Mouse (Mus musculus) bone marrow, adult 2 months (tissue): ENCODE measurements around the gene Prrg1. TPM values are rescaled to one million over a fixed set of nuclear protein-coding genes. Genes with fewer than 3 reads are reported as not detected.
A peak's percentile ranks its signal among the peaks of the same experiment; 100 is the strongest.

ENCODE experiments used
- H3K27ac ChIP-seq: fragments of 200-500 bp; 2 replicates; pipeline ENCODE4 v1.5.1; 2012; ENCODE audit warnings: low read depth, mild to moderate bottlenecking, control low read depth, inconsistent platforms, low read length; ENCODE audit not compliant: control insufficient read depth, poor library complexity, insufficient read depth
- H3K4me1 ChIP-seq: fragments of 200-500 bp; 2 replicates; pipeline ENCODE4 v1.6.1; 2011; ENCODE audit warnings: low read length; ENCODE audit not compliant: control insufficient read depth, insufficient read depth
- H3K4me3 ChIP-seq: fragments of 200-500 bp; replicated peaks from 2 replicates; pipeline ENCODE3; 2011; ENCODE audit warnings: mild to moderate bottlenecking, low read depth, low read length, control low read depth; ENCODE audit not compliant: control insufficient read depth
- CTCF ChIP-seq: fragments of 200-500 bp; IDR thresholded peaks from 2 replicates; pipeline ENCODE4 v1.5.1; 2011; ENCODE audit warnings: low read length, control low read depth; ENCODE audit not compliant: control insufficient read depth, insufficient read depth
- POLR2A ChIP-seq: fragments of 200-500 bp; IDR thresholded peaks from 2 replicates; pipeline ENCODE4 v1.6.1; 2011; ENCODE audit warnings: low read depth, mild to moderate bottlenecking, control low read depth, low read length, borderline replicate concordance; ENCODE audit not compliant: control insufficient read depth
- WGBS: fragments of 180-500 bp; shearing (Covaris S2); methylation state at CpG from one replicate; pipeline ENCODE4 v1.1.7; 2018; 5-methylcytosine and 5-hydroxymethylcytosine counted together
- polyA plus RNA-seq: library from polyadenylated mRNA; stranded (reverse); fragments of >200 nt; gene quantifications from 2 replicates; pipeline ENCODE4 v1.2.4, GENCODE M21; 2011; ENCODE audit warnings: low replicate concordance; ENCODE audit not compliant: missing spikeins, insufficient read depth, insufficient read length

Gene Prrg1
- 0.43 and 1.1 TPM in 2 replicates for polyA plus RNA-seq

DNA sequence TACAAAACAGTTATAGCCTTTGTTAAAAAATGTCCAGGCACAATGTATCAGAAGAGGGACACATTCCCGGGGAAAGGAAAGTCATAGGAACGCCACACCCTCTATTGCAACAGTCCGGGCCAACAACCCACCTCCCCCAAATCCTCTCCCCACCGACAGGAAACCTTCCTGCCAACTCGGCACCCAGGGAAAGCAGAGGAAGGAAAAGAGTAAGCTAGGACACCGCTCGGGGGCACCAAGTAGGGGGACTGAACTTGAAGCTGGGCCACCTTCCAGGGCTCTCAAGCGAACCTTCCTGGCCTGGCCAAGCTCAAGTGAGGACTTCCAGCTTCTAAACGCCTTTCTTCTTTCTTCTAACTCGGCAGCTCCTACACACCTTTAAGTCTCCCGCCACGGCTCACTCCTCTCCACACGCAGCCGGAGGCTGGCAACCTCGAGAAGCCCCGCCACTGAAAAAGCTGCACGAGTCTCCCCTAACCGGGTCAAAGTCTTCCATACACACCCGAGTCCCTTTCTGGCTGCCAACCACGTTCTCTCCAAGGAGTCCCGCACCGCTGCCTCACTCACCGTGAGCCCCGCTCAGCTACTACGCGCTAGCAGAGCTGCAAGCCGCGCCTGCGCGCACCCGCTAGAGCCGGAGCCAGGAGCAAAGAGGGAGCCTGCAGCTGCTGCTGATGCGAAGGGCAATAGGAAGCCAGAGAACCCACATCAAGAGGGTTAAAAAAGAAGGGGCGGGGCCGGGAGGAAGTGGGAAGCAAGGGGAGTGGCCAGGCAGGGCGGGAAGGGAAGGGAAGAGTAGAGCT is at the start of gene Prrg1:
Gene Prrg1 (minus strand): TSS at position 695 of the 803 bp plus-strand sequence.
- TF ChIP-seq CTCF, result no peak
- no peak for TF ChIP-seq POLR2A
- H3K27ac ChIP-seq, result no peak within 1 kb of the TSS
- no peaks in the 10 kb centered on the region; the same call in 1 of the 2 replicates for H3K4me1 ChIP-seq
- 8% methylated on average over 36 of the region's 36 CpGs for WGBS
- H3K4me3 ChIP-seq, result peak within 1 kb of the TSS; percentile 74

DNA sequence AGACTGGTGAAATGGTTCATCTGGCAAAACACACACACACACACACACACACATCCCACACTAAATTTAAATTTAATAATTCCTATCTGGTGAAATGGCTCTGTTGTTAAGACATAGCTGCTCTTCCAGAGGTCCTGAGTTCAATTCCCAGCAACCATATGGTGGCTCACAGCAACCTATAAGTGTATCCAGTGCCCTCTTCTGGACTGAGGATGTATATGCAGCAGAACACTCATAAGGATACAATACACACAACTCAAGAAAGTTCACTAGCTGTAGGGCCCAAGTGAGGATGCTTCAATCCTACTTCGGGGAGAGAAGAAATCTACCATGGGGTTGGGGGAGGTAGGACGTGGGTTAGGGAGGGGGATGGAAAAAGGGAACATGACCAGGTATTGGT is 22.1 kb upstream of the Prrg1 start:
- WGBS, result 50% methylated on average over 2 of the region's 2 CpGs
- TF ChIP-seq CTCF, result no peak
- TF ChIP-seq POLR2A, result no peak
- Histone ChIP-seq H3K4me1 (no peaks in the 10 kb centered on the region), H3K4me3 (no peak overlapping the region), H3K27ac (no peak overlapping the region)

DNA sequence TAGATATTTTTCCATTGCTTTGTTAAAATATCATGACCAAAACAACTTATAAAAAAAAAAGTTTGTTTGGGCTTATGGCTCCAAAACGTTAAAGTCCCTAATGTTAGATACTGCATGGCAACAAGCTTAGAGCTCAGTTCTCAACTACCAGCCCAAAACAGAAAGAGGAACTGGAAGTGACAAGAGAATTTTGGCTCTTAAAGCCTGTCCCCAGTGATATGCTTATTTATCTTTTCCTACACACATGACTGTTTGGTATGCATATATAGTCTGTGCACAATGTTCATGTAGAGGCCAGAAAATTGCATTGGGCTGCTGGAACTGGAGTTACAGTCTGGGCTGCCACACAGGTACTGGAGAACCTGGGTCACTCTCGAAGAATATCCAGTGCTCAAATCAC is 9.4 kb upstream of the Prrg1 start:
- Histone ChIP-seq H3K4me1 (no peaks in the 10 kb centered on the region), H3K27ac (no peak overlapping the region), H3K4me3 (no peak overlapping the region)
- TF ChIP-seq CTCF (no peak), POLR2A (no peak)
- 36% methylated on average over 2 of the region's 2 CpGs for WGBS

DNA sequence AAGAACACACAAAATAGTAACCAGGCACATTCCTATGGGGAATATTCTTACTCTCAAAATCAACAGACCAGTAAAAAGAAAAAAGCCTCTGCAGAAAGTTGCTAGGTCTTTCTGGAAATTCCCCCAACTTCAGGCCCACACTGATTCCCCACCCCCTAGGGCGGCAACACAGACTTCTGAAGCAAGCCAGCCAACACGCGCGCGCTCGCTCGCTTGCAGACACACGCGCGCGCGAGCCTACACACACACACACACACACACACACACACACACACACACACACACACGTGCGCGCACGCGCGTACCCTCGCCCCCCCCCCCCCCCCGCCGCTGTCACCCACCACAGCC is 868 bp downstream of the Prrg1 start:
- Histone ChIP-seq H3K4me3 (no peak overlapping the region), H3K4me1 (no peaks in the 10 kb centered on the region; the same call in 1 of the 2 replicates), H3K27ac (no peak overlapping the region)
- TF ChIP-seq POLR2A (no peak), CTCF (no peak)
- WGBS, result 4% methylated on average over 12 of the region's 21 CpGs

DNA sequence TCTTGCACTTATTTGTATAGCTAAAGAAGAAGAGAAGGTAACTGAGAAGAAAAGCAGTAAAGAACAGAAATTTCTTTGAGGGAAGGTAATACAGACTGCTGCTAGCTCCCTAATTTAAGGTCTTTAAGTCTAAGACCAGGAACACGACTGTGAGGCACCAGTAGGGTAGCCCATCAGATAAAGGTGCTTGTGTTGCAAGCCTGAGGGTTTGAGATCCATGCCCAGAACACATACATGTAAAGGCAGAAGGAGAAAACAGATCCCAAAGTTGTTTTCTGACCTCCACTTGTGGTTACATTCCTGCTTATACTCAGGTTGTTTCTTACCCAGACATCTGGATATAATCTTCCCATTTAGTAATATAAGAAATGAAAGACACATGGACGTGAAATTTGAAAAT is 20.2 kb downstream of the Prrg1 start:
- TF ChIP-seq POLR2A (no peak), CTCF (no peak)
- Histone ChIP-seq H3K27ac (no peak overlapping the region), H3K4me1 (no peaks in the 10 kb centered on the region), H3K4me3 (no peak overlapping the region)
- 62% methylated on average over 2 of the region's 2 CpGs for WGBS

DNA sequence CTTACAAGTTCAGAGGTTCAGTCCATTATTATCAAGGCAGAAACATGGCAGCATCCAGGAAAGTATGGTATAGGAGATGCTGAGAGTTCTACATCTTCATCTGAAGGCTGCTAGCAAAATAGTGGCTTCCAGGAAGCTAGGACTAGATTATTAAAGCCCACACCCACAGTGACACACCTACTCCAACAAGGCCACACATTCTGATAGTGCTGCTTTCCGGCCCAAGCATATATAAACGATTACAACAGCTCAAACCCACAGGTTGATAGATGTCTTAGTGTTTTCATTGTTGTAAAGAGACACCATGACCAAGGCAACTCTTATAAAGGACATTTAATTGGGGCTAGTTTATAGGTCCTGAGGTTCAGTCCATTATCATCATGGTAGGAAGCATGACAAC is 30.3 kb downstream of the Prrg1 start:
- H3K4me3 ChIP-seq, result no peak overlapping the region
- 81% methylated on average over 2 of the region's 2 CpGs for WGBS
- TF ChIP-seq CTCF (no peak), POLR2A (no peak)
- H3K27ac ChIP-seq, result no peak overlapping the region
- H3K4me1 ChIP-seq, result no peaks in the 10 kb centered on the region

DNA sequence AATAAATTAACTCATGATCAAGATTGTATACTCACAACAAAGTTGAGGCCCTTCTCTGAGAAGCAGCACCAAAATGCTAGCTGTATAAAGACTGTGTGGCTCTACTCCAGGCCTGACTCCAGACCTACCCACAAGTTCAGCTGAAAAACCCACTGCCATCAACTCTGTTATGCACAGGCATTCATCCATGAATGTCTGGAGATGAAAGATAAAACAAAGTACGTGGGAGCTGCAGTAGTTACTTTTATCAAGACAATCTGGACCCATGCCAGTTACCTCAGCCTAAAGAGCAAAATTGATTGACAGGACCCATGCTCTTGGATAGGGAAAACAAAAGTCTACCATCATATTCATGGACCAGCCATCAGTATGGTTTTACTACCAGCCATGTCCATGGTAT is 31.0 kb downstream of the Prrg1 start:
- WGBS, result 43% methylated on average over 1 of the region's 1 CpGs
- Histone ChIP-seq H3K4me3 (no peak overlapping the region), H3K27ac (no peak overlapping the region), H3K4me1 (no peaks in the 10 kb centered on the region)
- TF ChIP-seq CTCF, result no peak
- no peak for TF ChIP-seq POLR2A

DNA sequence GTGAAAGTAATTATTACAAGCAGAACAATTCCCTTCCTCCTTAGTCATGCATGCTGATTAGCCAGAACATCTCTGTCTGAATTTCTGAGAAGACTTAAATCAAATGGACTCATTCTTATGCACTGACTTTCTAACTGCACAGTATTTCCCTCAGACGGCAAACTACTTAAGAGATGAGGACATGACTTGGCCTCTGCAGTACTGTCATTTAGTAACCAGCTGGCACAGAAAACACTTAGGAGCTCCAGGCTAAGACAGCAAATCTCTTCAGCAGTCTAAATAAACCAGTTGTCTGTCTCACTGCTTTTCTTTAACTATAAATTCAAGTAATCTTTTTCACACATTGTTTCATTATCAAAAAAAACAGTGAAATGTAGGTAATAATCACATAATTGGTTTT is 36.0 kb downstream of the Prrg1 start:
- Histone ChIP-seq H3K27ac (no peak overlapping the region), H3K4me1 (no peaks in the 10 kb centered on the region), H3K4me3 (no peak overlapping the region)
- no peak for TF ChIP-seq POLR2A
- no peak for TF ChIP-seq CTCF
- WGBS, result 79% methylated on average over 1 of the region's 1 CpGs
